Mouse (Mus musculus): ENCODE measurements around the gene Trp53. TPM values are rescaled to one million over a fixed set of nuclear protein-coding genes. Genes with fewer than 3 reads are reported as not detected.

Gene Trp53
- polyA plus RNA-seq, 1 experiment from 2014 or later: 112 TPM

MicroRNAs within 50 kb of the gene (microRNA counts, 519-probe panel; counts per million panel counts)
- 2,287 counts per million, percentile 42 among the panel's probes with 10 or more counts for microRNA mmu-miR-467f

Small RNA genes lying within 50 kb of the gene (microRNA-seq; reads per million reads assigned to microRNA genes)
- gene Mir467f: not detected

Other genes with a start within 250 kb of the Trp53 start
- 115 and 127 TPM in 2 replicates for gene Rnf227, start 239.9 kb upstream of the Trp53 start, polyA plus RNA-seq (2015; fragmentation: Nextera tagmentation; extraction: Ambion mirVana)
- 127 and 138 TPM in 2 replicates for gene Chd3, start 211.0 kb upstream of the Trp53 start, polyA plus RNA-seq (2015; fragmentation: Nextera tagmentation; extraction: Ambion mirVana)
- 89.4 and 91.9 TPM in 2 replicates for gene Naa38, start 184.9 kb upstream of the Trp53 start, polyA plus RNA-seq (2015; fragmentation: Nextera tagmentation; extraction: Ambion mirVana)
- gene Cyb5d1, start 184.7 kb upstream of the Trp53 start, polyA plus RNA-seq (2015; fragmentation: Nextera tagmentation; extraction: Ambion mirVana): 44.3 and 45.9 TPM in 2 replicates
- gene Tmem88, start 182.1 kb upstream of the Trp53 start, polyA plus RNA-seq (2015; fragmentation: Nextera tagmentation; extraction: Ambion mirVana): 5.9 and 6.7 TPM in 2 replicates
- 56.6 and 58.9 TPM in 2 replicates for gene Kdm6b, start 166.7 kb upstream of the Trp53 start, polyA plus RNA-seq (2015; fragmentation: Nextera tagmentation; extraction: Ambion mirVana)
- gene Dnah2, start 31.2 kb upstream of the Trp53 start, polyA plus RNA-seq (2015; fragmentation: Nextera tagmentation; extraction: Ambion mirVana): 2.7 and 3.1 TPM in 2 replicates
- 107 and 114 TPM in 2 replicates for gene Efnb3, start 20.2 kb upstream of the Trp53 start, polyA plus RNA-seq (2015; fragmentation: Nextera tagmentation; extraction: Ambion mirVana)
- gene Wrap53, start 104 bp upstream of the Trp53 start, polyA plus RNA-seq (2015; fragmentation: Nextera tagmentation; extraction: Ambion mirVana): 26.3 and 27.2 TPM in 2 replicates
- gene Atp1b2, start 25.6 kb downstream of the Trp53 start, polyA plus RNA-seq (2015; fragmentation: Nextera tagmentation; extraction: Ambion mirVana): 22.2 and 25.9 TPM in 2 replicates
- gene Shbg, start 37.5 kb downstream of the Trp53 start, polyA plus RNA-seq (2015; fragmentation: Nextera tagmentation; extraction: Ambion mirVana): not detected in 2 replicates
- 22.9 and 25.2 TPM in 2 replicates for gene Sat2, start 41.7 kb downstream of the Trp53 start, polyA plus RNA-seq (2015; fragmentation: Nextera tagmentation; extraction: Ambion mirVana)
- gene Fxr2, start 52.6 kb downstream of the Trp53 start, polyA plus RNA-seq (2015; fragmentation: Nextera tagmentation; extraction: Ambion mirVana): 41.0 and 46.1 TPM in 2 replicates
- gene Sox15, start 75.0 kb downstream of the Trp53 start, polyA plus RNA-seq (2015; fragmentation: Nextera tagmentation; extraction: Ambion mirVana): not detected in 2 replicates
- gene Mpdu1, start 82.3 kb downstream of the Trp53 start, polyA plus RNA-seq (2015; fragmentation: Nextera tagmentation; extraction: Ambion mirVana): 89.1 and 91.0 TPM in 2 replicates
- gene Cd68, start 85.8 kb downstream of the Trp53 start, polyA plus RNA-seq (2015; fragmentation: Nextera tagmentation; extraction: Ambion mirVana): 6.7 and 7.7 TPM in 2 replicates
- gene Eif4a1, start 92.1 kb downstream of the Trp53 start, polyA plus RNA-seq (2015; fragmentation: Nextera tagmentation; extraction: Ambion mirVana): 547 and 583 TPM in 2 replicates
- 89.2 and 102 TPM in 2 replicates for gene Senp3, start 101.7 kb downstream of the Trp53 start, polyA plus RNA-seq (2015; fragmentation: Nextera tagmentation; extraction: Ambion mirVana)
- 0.38 TPM in 1 of 2 replicates, not detected in the other for gene Tnfsf13, start 105.4 kb downstream of the Trp53 start, polyA plus RNA-seq (2015; fragmentation: Nextera tagmentation; extraction: Ambion mirVana)
- gene Tnfsf12, start 115.5 kb downstream of the Trp53 start, polyA plus RNA-seq (2015; fragmentation: Nextera tagmentation; extraction: Ambion mirVana): 1.6 TPM in 2 replicates
- 1.0 and 1.1 TPM in 2 replicates for gene Tnfsfm13, start 115.7 kb downstream of the Trp53 start, polyA plus RNA-seq (2015; fragmentation: Nextera tagmentation; extraction: Ambion mirVana)
- 17.5 and 19.2 TPM in 2 replicates for gene Polr2a, start 178.3 kb downstream of the Trp53 start, polyA plus RNA-seq (2015; fragmentation: Nextera tagmentation; extraction: Ambion mirVana)
- 0.28 and 0.56 TPM in 2 replicates for gene Slc35g3, start 181.6 kb downstream of the Trp53 start, polyA plus RNA-seq (2015; fragmentation: Nextera tagmentation; extraction: Ambion mirVana)
- gene Zbtb4, start 185.6 kb downstream of the Trp53 start, polyA plus RNA-seq (2015; fragmentation: Nextera tagmentation; extraction: Ambion mirVana): 2.8 and 3.2 TPM in 2 replicates
- 1.2 and 1.4 TPM in 2 replicates for gene Chrnb1, start 215.6 kb downstream of the Trp53 start, polyA plus RNA-seq (2015; fragmentation: Nextera tagmentation; extraction: Ambion mirVana)
- gene Fgf11, start 221.5 kb downstream of the Trp53 start, polyA plus RNA-seq (2015; fragmentation: Nextera tagmentation; extraction: Ambion mirVana): 6.2 and 6.7 TPM in 2 replicates
- 0.61 and 0.98 TPM in 2 replicates for gene Tmem102, start 225.3 kb downstream of the Trp53 start, polyA plus RNA-seq (2015; fragmentation: Nextera tagmentation; extraction: Ambion mirVana)
- gene Gm39566, start 234.9 kb downstream of the Trp53 start, polyA plus RNA-seq (2015; fragmentation: Nextera tagmentation; extraction: Ambion mirVana): not detected in 2 replicates
- gene Spem2, start 238.1 kb downstream of the Trp53 start, polyA plus RNA-seq (2015; fragmentation: Nextera tagmentation; extraction: Ambion mirVana): not detected in 2 replicates
- 0.33 and 0.36 TPM in 2 replicates for gene Spem1, start 241.8 kb downstream of the Trp53 start, polyA plus RNA-seq (2015; fragmentation: Nextera tagmentation; extraction: Ambion mirVana)